Mouse (Mus musculus) hindbrain, embryonic 16.5 days (tissue): ENCODE results near the gene Dgat2l6. TPM values are rescaled to one million over a fixed set of nuclear protein-coding genes. Genes with fewer than 3 reads are reported as not detected.

Experiments
- ATAC-seq: fragments of 200-750 bp; cut with Nextera tagmentation; 2 replicates; pipeline ENCODE4 v1.8.0; 2017; ENCODE audit warnings: moderate TSS enrichment, moderate library complexity
- H3K27ac ChIP-seq: fragments of 300-500 bp; sonication (generic); 2 replicates; pipeline ENCODE4 v1.5.1; 2014; ENCODE audit warnings: low read depth, mild to moderate bottlenecking, control low read depth, low read length, moderate library complexity
- H3K27me3 ChIP-seq: fragments of 300-500 bp; sonication (generic); replicated peaks from 2 replicates; pipeline ENCODE4 v1.6.1; 2014; ENCODE audit warnings: low read length; ENCODE audit not compliant: control insufficient read depth, insufficient read depth
- H3K36me3 ChIP-seq: fragments of 300-500 bp; sonication (generic); 2 replicates; pipeline ENCODE4 v1.6.1; 2014; ENCODE audit warnings: mild to moderate bottlenecking, low read length, moderate library complexity, mixed read lengths; ENCODE audit not compliant: control insufficient read depth, insufficient read depth
- H3K4me1 ChIP-seq: fragments of 300-500 bp; sonication (generic); 2 replicates; pipeline ENCODE4 v1.6.1; 2014; ENCODE audit warnings: low read depth, low read length; ENCODE audit not compliant: control insufficient read depth, insufficient read depth
- H3K4me2 ChIP-seq: fragments of 300-500 bp; sonication (generic); 2 replicates; pipeline ENCODE4 v1.6.1; 2014; ENCODE audit warnings: mild to moderate bottlenecking, low read length, control low read depth, moderate library complexity
- H3K4me3 ChIP-seq: fragments of 300-500 bp; sonication (generic); 2 replicates; pipeline ENCODE4 v1.5.1; 2014; ENCODE audit warnings: mild to moderate bottlenecking, low read length, control low read depth, moderate library complexity
- H3K9ac ChIP-seq: fragments of 300-500 bp; sonication (generic); 2 replicates; pipeline ENCODE4 v1.6.1; 2014; ENCODE audit warnings: low read depth, mild to moderate bottlenecking, control low read depth, low read length, moderate library complexity
- H3K9me3 ChIP-seq: fragments of 300-500 bp; sonication (generic); 2 replicates; pipeline ENCODE4 v1.6.1; 2014; ENCODE audit warnings: mild to moderate bottlenecking, low read length, moderate library complexity; ENCODE audit not compliant: control insufficient read depth
- WGBS: fragments of 180-500 bp; shearing (Covaris S2); extraction: QIAGEN DNeasy Blood & Tissue Kit; methylation state at CpG from one replicate; pipeline ENCODE4 v1.1.7; 2014; 5-methylcytosine and 5-hydroxymethylcytosine counted together
- polyA plus RNA-seq: library from polyadenylated mRNA; unstranded; fragments of >200 nt; fragmentation: Nextera tagmentation; extraction: Ambion mirVana; gene quantifications from 2 replicates; pipeline ENCODE4 v1.2.1, GENCODE M21; 2015

The Dgat2l6 gene
- polyA plus RNA-seq, result 0.04 and 0.05 TPM in 2 replicates

- no peak for ATAC-seq
- H3K4me2 ChIP-seq, result no peak within 1 kb of the TSS
- 83% methylated on average over 4 of the region's 4 CpGs for WGBS
- H3K9me3 ChIP-seq, result no peaks in the 10 kb centered on the region
- no peaks in the 10 kb centered on the region for H3K36me3 ChIP-seq
- H3K4me1 ChIP-seq, result no peaks in the 10 kb centered on the region
- H3K4me3 ChIP-seq, result no peak within 1 kb of the TSS
- 0 out of 2 replicates have a peak, but pooled peaks cover 4% of the 10 kb centered on the region for H3K27me3 ChIP-seq
- no peak within 1 kb of the TSS for H3K27ac ChIP-seq
- H3K9ac ChIP-seq, result no peak within 1 kb of the TSS
Measured at GRCm38 (mm10) chrX:100524471-100524870, at the start of gene Dgat2l6. Gene Dgat2l6 (plus strand): TSS chrX:100524838.

- H3K9me3 ChIP-seq, result no peaks in the 10 kb centered on the region
Measured at GRCm38 (mm10) chrX:100475569-100476223, 48.9 kb upstream of the Dgat2l6 start.

GRCm38 (mm10) chrX:100480317-100480716, 44.3 kb upstream of the Dgat2l6 start:
- H3K36me3 ChIP-seq, result no peaks in the 10 kb centered on the region
- ATAC-seq, result peak; percentile 94
- H3K9ac ChIP-seq, result no peak overlapping the region
- no peaks in the 10 kb centered on the region for H3K9me3 ChIP-seq
- 36% methylated on average over 3 of the region's 3 CpGs for WGBS
- no peak overlapping the region for H3K4me3 ChIP-seq
- no peaks in the 10 kb centered on the region for H3K4me1 ChIP-seq
- H3K4me2 ChIP-seq, result no peak overlapping the region
- no peak overlapping the region for H3K27ac ChIP-seq
- no peaks in the 10 kb centered on the region for H3K27me3 ChIP-seq

More at GRCm38 (mm10) chrX:100475569-100476223, 48.9 kb upstream of the Dgat2l6 start:
- 72% methylated on average over 4 of the region's 4 CpGs for WGBS
- no peak overlapping the region for H3K4me3 ChIP-seq
- H3K4me1 ChIP-seq, result no peaks in the 10 kb centered on the region
- H3K27me3 ChIP-seq, result no peaks in the 10 kb centered on the region
- no peaks in the 10 kb centered on the region for H3K36me3 ChIP-seq
- no peak for ATAC-seq
- no peak overlapping the region for H3K27ac ChIP-seq
- H3K4me2 ChIP-seq, result no peak overlapping the region
- no peak overlapping the region for H3K9ac ChIP-seq

- ATAC-seq, result peak; percentile 16; the same call in 1 of the 2 replicates
- Histone ChIP-seq H3K4me1 (peaks cover 8% of the 10 kb centered on the region; the same call in 1 of the 2 replicates), H3K27ac (no peak overlapping the region), H3K9me3 (no peaks in the 10 kb centered on the region), H3K36me3 (no peaks in the 10 kb centered on the region; the same call in 1 of the 2 replicates), H3K4me2 (peak overlapping the region; percentile 64), H3K27me3 (no peaks in the 10 kb centered on the region), H3K4me3 (peak overlapping the region; percentile 65), H3K9ac (no peak overlapping the region)
- WGBS, result 16% methylated on average over 22 of the region's 22 CpGs
Measured at GRCm38 (mm10) chrX:100493500-100494067, 31.1 kb upstream of the Dgat2l6 start.

- ATAC-seq, result peak; percentile 99
- Histone ChIP-seq H3K4me3 (peak within 1 kb of the TSS; percentile 65), H3K36me3 (no peaks in the 10 kb centered on the region; the same call in 1 of the 2 replicates), H3K4me1 (peaks cover 8% of the 10 kb centered on the region; the same call in 1 of the 2 replicates), H3K27ac (no peak within 1 kb of the TSS), H3K27me3 (no peaks in the 10 kb centered on the region), H3K9me3 (no peaks in the 10 kb centered on the region), H3K9ac (peak within 1 kb of the TSS; percentile 57), H3K4me2 (peak within 1 kb of the TSS; percentile 64)
- WGBS, result 19% methylated on average over 32 of the region's 32 CpGs
Measured at GRCm38 (mm10) chrX:100494068-100494978, 30.3 kb upstream of the Dgat2l6 start, which contains the start of gene Igbp1. Gene Igbp1 (plus strand): TSS chrX:100494291.

GRCm38 (mm10) chrX:100504175-100504851, 20.3 kb upstream of the Dgat2l6 start:
- no peak overlapping the region for H3K9ac ChIP-seq
- H3K27ac ChIP-seq, result no peak overlapping the region
- H3K4me2 ChIP-seq, result no peak overlapping the region
- peaks cover 3% of the 10 kb centered on the region; the same call in 1 of the 2 replicates for H3K36me3 ChIP-seq
- WGBS, result 88% methylated on average over 5 of the region's 5 CpGs
- H3K4me3 ChIP-seq, result no peak overlapping the region
- no peaks in the 10 kb centered on the region for H3K9me3 ChIP-seq
- H3K27me3 ChIP-seq, result no peaks in the 10 kb centered on the region
- no peaks in the 10 kb centered on the region for H3K4me1 ChIP-seq
- ATAC-seq, result no peak

GRCm38 (mm10) chrX:100508164-100508563, 16.5 kb upstream of the Dgat2l6 start:
- no peak for ATAC-seq
- H3K27ac ChIP-seq, result no peak overlapping the region
- H3K4me2 ChIP-seq, result no peak overlapping the region
- no peak overlapping the region for H3K4me3 ChIP-seq
- no peaks in the 10 kb centered on the region for H3K27me3 ChIP-seq
- H3K9ac ChIP-seq, result no peak overlapping the region
- no peaks in the 10 kb centered on the region for H3K9me3 ChIP-seq
- no peaks in the 10 kb centered on the region for H3K4me1 ChIP-seq
- WGBS, result 92% methylated on average over 4 of the region's 4 CpGs
- H3K36me3 ChIP-seq, result peaks cover 3% of the 10 kb centered on the region; the same call in 1 of the 2 replicates

- Histone ChIP-seq H3K4me1 (no peaks in the 10 kb centered on the region), H3K36me3 (peaks cover 3% of the 10 kb centered on the region; the same call in 1 of the 2 replicates), H3K9me3 (no peaks in the 10 kb centered on the region), H3K4me3 (no peak overlapping the region), H3K27ac (no peak overlapping the region), H3K9ac (no peak overlapping the region), H3K4me2 (no peak overlapping the region), H3K27me3 (no peaks in the 10 kb centered on the region)
- ATAC-seq, result no peak
- WGBS, result 83% methylated on average over 3 of the region's 3 CpGs
Measured at GRCm38 (mm10) chrX:100509921-100510320, 14.7 kb upstream of the Dgat2l6 start.
